Mouse (Mus musculus) hindbrain, embryonic 14.5 days (tissue): ENCODE measurements around the gene Wdr46. TPM values are rescaled to one million over a fixed set of nuclear protein-coding genes. Genes with fewer than 3 reads are reported as not detected.

Source experiments
- polyA plus RNA-seq: library from polyadenylated mRNA; unstranded; fragments of >200 nt; fragmentation: Nextera tagmentation; extraction: Ambion mirVana; gene quantifications from 2 replicates; pipeline ENCODE4 v1.2.1, GENCODE M21; 2014

The Wdr46 gene
- polyA plus RNA-seq, 1 experiment from 2014 or later: 19.5 TPM

Other genes starting within 250 kb of the Wdr46 start
- 69.0 and 72.1 TPM in 2 replicates for gene March2, start 222.0 kb upstream of the Wdr46 start, polyA plus RNA-seq
- gene Rab11b, start 180.1 kb upstream of the Wdr46 start, polyA plus RNA-seq: 370 and 430 TPM in 2 replicates
- gene Angptl4, start 158.8 kb upstream of the Wdr46 start, polyA plus RNA-seq: 19.1 and 25.1 TPM in 2 replicates
- 44.7 and 47.7 TPM in 2 replicates for gene Kank3, start 130.1 kb upstream of the Wdr46 start, polyA plus RNA-seq
- gene Rps28, start 116.1 kb upstream of the Wdr46 start, polyA plus RNA-seq: 580 and 749 TPM in 2 replicates
- 487 and 568 TPM in 2 replicates for gene Ndufa7, start 116.1 kb upstream of the Wdr46 start, polyA plus RNA-seq
- gene Cd320, start 97.6 kb upstream of the Wdr46 start, polyA plus RNA-seq: 57.5 and 59.6 TPM in 2 replicates
- gene Gm7029, start 66.8 kb upstream of the Wdr46 start, polyA plus RNA-seq: not detected in 2 replicates
- 1.7 and 1.8 TPM in 2 replicates for gene Kifc1, start 50.0 kb upstream of the Wdr46 start, polyA plus RNA-seq
- gene Platr17, start 35.5 kb upstream of the Wdr46 start, polyA plus RNA-seq: 0.59 TPM in 1 of 2 replicates, not detected in the other
- 39.2 and 43.2 TPM in 2 replicates for gene Daxx, start 31.2 kb upstream of the Wdr46 start, polyA plus RNA-seq
- gene Tapbp, start 24.8 kb upstream of the Wdr46 start, polyA plus RNA-seq: 24.9 and 29.6 TPM in 2 replicates
- gene Zbtb22, start 24.8 kb upstream of the Wdr46 start, polyA plus RNA-seq: 10.4 and 11.4 TPM in 2 replicates
- gene Rgl2, start 11.1 kb upstream of the Wdr46 start, polyA plus RNA-seq: 47.7 and 49.2 TPM in 2 replicates
- 157 and 161 TPM in 2 replicates for gene Pfdn6, start 317 bp upstream of the Wdr46 start, polyA plus RNA-seq
- 7.8 and 9.2 TPM in 2 replicates for gene B3galt4, start 10.8 kb downstream of the Wdr46 start, polyA plus RNA-seq
- 56.0 and 56.6 TPM in 2 replicates for gene Vps52, start 15.2 kb downstream of the Wdr46 start, polyA plus RNA-seq
- 804 and 966 TPM in 2 replicates for gene Rps18, start 15.3 kb downstream of the Wdr46 start, polyA plus RNA-seq
- 12.5 and 16.5 TPM in 2 replicates for gene H2-K1, start 59.7 kb downstream of the Wdr46 start, polyA plus RNA-seq
- 6.3 and 7.8 TPM in 2 replicates for gene Ring1, start 84.0 kb downstream of the Wdr46 start, polyA plus RNA-seq
- gene H2-Ke6, start 87.4 kb downstream of the Wdr46 start, polyA plus RNA-seq: 64.3 and 67.3 TPM in 2 replicates
- gene Slc39a7, start 91.0 kb downstream of the Wdr46 start, polyA plus RNA-seq: 87.1 and 97.0 TPM in 2 replicates
- 32.2 and 34.5 TPM in 2 replicates for gene Rxrb, start 91.2 kb downstream of the Wdr46 start, polyA plus RNA-seq
- gene Col11a2, start 98.8 kb downstream of the Wdr46 start, polyA plus RNA-seq: 2.7 and 3.4 TPM in 2 replicates
- gene H2-Oa, start 151.7 kb downstream of the Wdr46 start, polyA plus RNA-seq: 0.29 TPM in 1 of 2 replicates, not detected in the other
- 19.2 and 20.2 TPM in 2 replicates for gene H2-DMa, start 178.9 kb downstream of the Wdr46 start, polyA plus RNA-seq
- 133 and 136 TPM in 2 replicates for gene Brd2, start 182.0 kb downstream of the Wdr46 start, polyA plus RNA-seq
- gene H2-DMb2, start 202.6 kb downstream of the Wdr46 start, polyA plus RNA-seq: 0.16 TPM in 1 of 2 replicates, not detected in the other
- gene H2-DMb1, start 212.4 kb downstream of the Wdr46 start, polyA plus RNA-seq: 0.72 and 0.76 TPM in 2 replicates
- gene Tap1, start 246.9 kb downstream of the Wdr46 start, polyA plus RNA-seq: 2.2 and 2.6 TPM in 2 replicates
- 0.95 and 1.2 TPM in 2 replicates for gene Psmb9, start 247.1 kb downstream of the Wdr46 start, polyA plus RNA-seq